Mouse (Mus musculus): Measurements from ENCODE around the gene Hlcs. TPM values are rescaled to one million over a fixed set of nuclear protein-coding genes. Genes with fewer than 3 reads are reported as not detected.
A peak's percentile ranks its signal among the peaks of the same experiment; 100 is the strongest.

The Hlcs gene
- polyA plus RNA-seq, 1 experiment from 2014 or later = 12.5 TPM

- peaks cover 17% of the 10 kb centered on the region; the same call in 1 of the 2 replicates for H3K4me1 ChIP-seq (ENCODE audit: control insufficient read depth, insufficient read depth, low read length)
- no peaks in the 10 kb centered on the region for H3K9me3 ChIP-seq (ENCODE audit: control insufficient read depth, low read length)
- no peaks in the 10 kb centered on the region for H3K36me3 ChIP-seq (ENCODE audit: control insufficient read depth, insufficient read depth, low read length)
- ATAC-seq (ENCODE audit: low FRiP score, low TSS enrichment) = no peak
- H3K4me2 ChIP-seq (replicated peaks; ENCODE audit: low read depth, low read length) = no peak overlapping the region
- 82% methylated on average over 15 of the region's 15 CpGs for WGBS
- no peaks in the 10 kb centered on the region; the same call in 1 of the 2 replicates for H3K27me3 ChIP-seq (ENCODE audit: control insufficient read depth, insufficient read depth, low read length)
- no peak overlapping the region for H3K27ac ChIP-seq (ENCODE audit: low read depth, low read length)
- H3K4me3 ChIP-seq (ENCODE audit: low read length) = no peak overlapping the region
- H3K9ac ChIP-seq (ENCODE audit: low read depth, low read length) = no peak overlapping the region
Observed at GRCm38 (mm10) chr16:94248721-94249120, 64.7 kb downstream of the Hlcs start.

GRCm38 (mm10) chr16:94246976-94247375 is 66.4 kb downstream of the Hlcs start:
- Histone ChIP-seq H3K36me3 (ENCODE audit: control insufficient read depth, insufficient read depth, low read length) (no peaks in the 10 kb centered on the region), H3K27ac (ENCODE audit: low read depth, low read length) (no peak overlapping the region), H3K9ac (ENCODE audit: low read depth, low read length) (no peak overlapping the region), H3K9me3 (ENCODE audit: control insufficient read depth, low read length) (no peaks in the 10 kb centered on the region), H3K4me2 (replicated peaks; ENCODE audit: low read depth, low read length) (no peak overlapping the region), H3K27me3 (ENCODE audit: control insufficient read depth, insufficient read depth, low read length) (no peaks in the 10 kb centered on the region; the same call in 1 of the 2 replicates), H3K4me1 (ENCODE audit: control insufficient read depth, insufficient read depth, low read length) (peaks cover 17% of the 10 kb centered on the region; the same call in 1 of the 2 replicates), H3K4me3 (ENCODE audit: low read length) (no peak overlapping the region)
- 85% methylated on average over 8 of the region's 8 CpGs for WGBS
- ATAC-seq (ENCODE audit: low FRiP score, low TSS enrichment) = no peak

- Histone ChIP-seq H3K9me3 (ENCODE audit: control insufficient read depth, low read length) (no peaks in the 10 kb centered on the region), H3K4me2 (replicated peaks; ENCODE audit: low read depth, low read length) (no peak overlapping the region), H3K4me3 (ENCODE audit: low read length) (no peak overlapping the region), H3K27ac (ENCODE audit: low read depth, low read length) (no peak overlapping the region), H3K36me3 (ENCODE audit: control insufficient read depth, insufficient read depth, low read length) (no peaks in the 10 kb centered on the region), H3K4me1 (ENCODE audit: control insufficient read depth, insufficient read depth, low read length) (peaks cover 17% of the 10 kb centered on the region; the same call in 1 of the 2 replicates), H3K9ac (ENCODE audit: low read depth, low read length) (no peak overlapping the region), H3K27me3 (ENCODE audit: control insufficient read depth, insufficient read depth, low read length) (no peaks in the 10 kb centered on the region)
- 35% methylated on average over 17 of the region's 17 CpGs for WGBS
- ATAC-seq (ENCODE audit: low FRiP score, low TSS enrichment) = peak; percentile 53; the same call in 1 of the 2 replicates
Observed at GRCm38 (mm10) chr16:94246058-94246784, 67.2 kb downstream of the Hlcs start.

- no peak for ATAC-seq (ENCODE audit: low FRiP score, low TSS enrichment)
- Histone ChIP-seq H3K9ac (ENCODE audit: low read depth, low read length) (no peak overlapping the region), H3K4me1 (ENCODE audit: control insufficient read depth, insufficient read depth, low read length) (peaks cover 5% of the 10 kb centered on the region; the same call in 1 of the 2 replicates), H3K27me3 (ENCODE audit: control insufficient read depth, insufficient read depth, low read length) (no peaks in the 10 kb centered on the region), H3K36me3 (ENCODE audit: control insufficient read depth, insufficient read depth, low read length) (no peaks in the 10 kb centered on the region), H3K4me2 (replicated peaks; ENCODE audit: low read depth, low read length) (no peak overlapping the region), H3K9me3 (ENCODE audit: control insufficient read depth, low read length) (no peaks in the 10 kb centered on the region), H3K27ac (ENCODE audit: low read depth, low read length) (no peak overlapping the region), H3K4me3 (ENCODE audit: low read length) (no peak overlapping the region)
- WGBS = 91% methylated on average over 10 of the region's 10 CpGs
Observed at GRCm38 (mm10) chr16:94241126-94241525, 72.2 kb downstream of the Hlcs start.

- H3K9ac ChIP-seq (ENCODE audit: low read depth, low read length) = no peak overlapping the region
- no peaks in the 10 kb centered on the region for H3K27me3 ChIP-seq (ENCODE audit: control insufficient read depth, insufficient read depth, low read length)
- no peaks in the 10 kb centered on the region for H3K9me3 ChIP-seq (ENCODE audit: control insufficient read depth, low read length)
- no peaks in the 10 kb centered on the region for H3K36me3 ChIP-seq (ENCODE audit: control insufficient read depth, insufficient read depth, low read length)
- peaks cover 3% of the 10 kb centered on the region; the same call in 1 of the 2 replicates for H3K4me1 ChIP-seq (ENCODE audit: control insufficient read depth, insufficient read depth, low read length)
- WGBS = 30% methylated on average over 2 of the region's 2 CpGs
- ATAC-seq (ENCODE audit: low FRiP score, low TSS enrichment) = no peak
- no peak overlapping the region for H3K4me3 ChIP-seq (ENCODE audit: low read length)
- no peak overlapping the region for H3K27ac ChIP-seq (ENCODE audit: low read depth, low read length)
- no peak overlapping the region for H3K4me2 ChIP-seq (replicated peaks; ENCODE audit: low read depth, low read length)
Observed at GRCm38 (mm10) chr16:94240190-94240589, 73.2 kb downstream of the Hlcs start.

- H3K4me2 ChIP-seq (replicated peaks; ENCODE audit: low read depth, low read length) = no peak overlapping the region
- H3K27me3 ChIP-seq (ENCODE audit: control insufficient read depth, insufficient read depth, low read length) = no peaks in the 10 kb centered on the region
- H3K9me3 ChIP-seq (ENCODE audit: control insufficient read depth, low read length) = no peaks in the 10 kb centered on the region
- peaks cover 3% of the 10 kb centered on the region; the same call in 1 of the 2 replicates for H3K4me1 ChIP-seq (ENCODE audit: control insufficient read depth, insufficient read depth, low read length)
- no peak overlapping the region for H3K9ac ChIP-seq (ENCODE audit: low read depth, low read length)
- no peak overlapping the region for H3K27ac ChIP-seq (ENCODE audit: low read depth, low read length)
- no peak overlapping the region for H3K4me3 ChIP-seq (ENCODE audit: low read length)
- 79% methylated on average over 6 of the region's 6 CpGs for WGBS
- H3K36me3 ChIP-seq (ENCODE audit: control insufficient read depth, insufficient read depth, low read length) = no peaks in the 10 kb centered on the region
- ATAC-seq (ENCODE audit: low FRiP score, low TSS enrichment) = no peak
Observed at GRCm38 (mm10) chr16:94239567-94239966, 73.8 kb downstream of the Hlcs start.

- peaks cover 3% of the 10 kb centered on the region; the same call in 1 of the 2 replicates for H3K4me1 ChIP-seq (ENCODE audit: control insufficient read depth, insufficient read depth, low read length)
- H3K9ac ChIP-seq (ENCODE audit: low read depth, low read length) = no peak overlapping the region
- no peak for ATAC-seq (ENCODE audit: low FRiP score, low TSS enrichment)
- WGBS = 93% methylated on average over 7 of the region's 7 CpGs
- no peak overlapping the region for H3K27ac ChIP-seq (ENCODE audit: low read depth, low read length)
- no peak overlapping the region for H3K4me3 ChIP-seq (ENCODE audit: low read length)
- no peaks in the 10 kb centered on the region for H3K27me3 ChIP-seq (ENCODE audit: control insufficient read depth, insufficient read depth, low read length)
- H3K36me3 ChIP-seq (ENCODE audit: control insufficient read depth, insufficient read depth, low read length) = no peaks in the 10 kb centered on the region
- H3K9me3 ChIP-seq (ENCODE audit: control insufficient read depth, low read length) = no peaks in the 10 kb centered on the region
- no peak overlapping the region for H3K4me2 ChIP-seq (replicated peaks; ENCODE audit: low read depth, low read length)
Observed at GRCm38 (mm10) chr16:94239146-94239545, 74.2 kb downstream of the Hlcs start.

- 75% methylated on average over 6 of the region's 6 CpGs for WGBS
- Histone ChIP-seq H3K27me3 (ENCODE audit: control insufficient read depth, insufficient read depth, low read length) (no peaks in the 10 kb centered on the region), H3K36me3 (ENCODE audit: control insufficient read depth, insufficient read depth, low read length) (no peaks in the 10 kb centered on the region), H3K4me2 (replicated peaks; ENCODE audit: low read depth, low read length) (no peak overlapping the region), H3K4me3 (ENCODE audit: low read length) (no peak overlapping the region), H3K9me3 (ENCODE audit: control insufficient read depth, low read length) (no peaks in the 10 kb centered on the region), H3K9ac (ENCODE audit: low read depth, low read length) (no peak overlapping the region), H3K4me1 (ENCODE audit: control insufficient read depth, insufficient read depth, low read length) (peaks cover 3% of the 10 kb centered on the region; the same call in 1 of the 2 replicates), H3K27ac (ENCODE audit: low read depth, low read length) (no peak overlapping the region)
- ATAC-seq (ENCODE audit: low FRiP score, low TSS enrichment) = no peak
Observed at GRCm38 (mm10) chr16:94237130-94237484, 76.3 kb downstream of the Hlcs start.

Measured in kidney, embryonic 14.5 days (tissue).